Mouse (Mus musculus) gastrocnemius, adult 18-20 months (tissue): ENCODE data around the gene Gm10842. TPM values are rescaled to one million over a fixed set of nuclear protein-coding genes. Genes with fewer than 3 reads are reported as not detected.

Experiments used
- total RNA-seq, 2 experiments: library from RNA; stranded (reverse); gene quantifications; 2 replicates each; pipeline ENCODE4 v1.2.3; 2021

Gene Gm10842
- total RNA-seq, 2 experiments from 2014 or later = not detected

Other genes starting within 250 kb of the Gm10842 start
- gene Efcab3, start 83.3 kb upstream of the Gm10842 start, total RNA-seq = not detected
- 1 to 10 TPM; 7.4 to 7.7 TPM for gene Mettl2, start 20.5 kb upstream of the Gm10842 start, total RNA-seq
- gene Tlk2, start 31.9 kb downstream of the Gm10842 start, total RNA-seq = 10 to 100 TPM; 37.5 to 40.0 TPM
- 1 to 10 TPM; 7.5 to 8.5 TPM for gene Mrc2, start 145.8 kb downstream of the Gm10842 start, total RNA-seq